Mouse (Mus musculus): ENCODE data around the gene Arf5. TPM values are rescaled to one million over a fixed set of nuclear protein-coding genes. Genes with fewer than 3 reads are reported as not detected.

The Arf5 gene
- 100 to 1,000 TPM; 343 to 353 TPM for polyA plus RNA-seq (2017; shearing (Covaris generic))

GRCm38 (mm10) chr6:28423313-28423712 lies at the start of gene Arf5:
TSS of gene Arf5 (plus strand) at chr6:28423560.

GRCm38 (mm10) chr6:28397681-28398203 lies 25.6 kb upstream of the Arf5 start, which contains the start of gene Zfp800:
TSS of gene Zfp800 (minus strand) at chr6:28398005.

GRCm38 (mm10) chr6:28427096-28427839 lies 3.9 kb downstream of the Arf5 start, which contains the start of gene Fscn3:
TSS of gene Fscn3 (plus strand) at chr6:28427789.

GRCm38 (mm10) chr6:28428290-28428689 lies 4.9 kb downstream of the Arf5 start, which contains the start of gene Gcc1:
TSS of gene Gcc1 (minus strand) at chr6:28428390.

GRCm38 (mm10) chr6:28449253-28449652 lies 25.9 kb downstream of the Arf5 start, which contains the start of gene Pax4:
TSS of gene Pax4 (minus strand) at chr6:28449353.

GRCm38 (mm10) chr6:28474839-28475238 lies 51.5 kb downstream of the Arf5 start, which contains the start of gene Snd1:
TSS of gene Snd1 (plus strand) at chr6:28475139.

Other genes starting within 250 kb of the Arf5 start
- 10 to 100 TPM; 45.5 to 62.5 TPM for gene Zfp800, start 25.6 kb upstream of the Arf5 start, polyA plus RNA-seq (2017; shearing (Covaris generic))
- gene Fscn3, start 4.2 kb downstream of the Arf5 start, polyA plus RNA-seq (2017; shearing (Covaris generic)), result under 1 TPM; 0.13 to 0.44 TPM
- gene Gcc1, start 4.8 kb downstream of the Arf5 start, polyA plus RNA-seq (2017; shearing (Covaris generic)), result 10 to 100 TPM; 19.0 to 26.4 TPM
- under 1 TPM in 1 of 2 experiments, not detected in 1; 0.92 TPM for gene Pax4, start 25.8 kb downstream of the Arf5 start, polyA plus RNA-seq (2017; shearing (Covaris generic))
- 100 to 1,000 TPM in 1 of 2 experiments, 10 to 100 TPM in 1; 86.9 to 108 TPM for gene Snd1, start 51.6 kb downstream of the Arf5 start, polyA plus RNA-seq (2017; shearing (Covaris generic))